Mouse (Mus musculus): ENCODE measurements around the gene Extl1.

Gene Extl1

DNA sequence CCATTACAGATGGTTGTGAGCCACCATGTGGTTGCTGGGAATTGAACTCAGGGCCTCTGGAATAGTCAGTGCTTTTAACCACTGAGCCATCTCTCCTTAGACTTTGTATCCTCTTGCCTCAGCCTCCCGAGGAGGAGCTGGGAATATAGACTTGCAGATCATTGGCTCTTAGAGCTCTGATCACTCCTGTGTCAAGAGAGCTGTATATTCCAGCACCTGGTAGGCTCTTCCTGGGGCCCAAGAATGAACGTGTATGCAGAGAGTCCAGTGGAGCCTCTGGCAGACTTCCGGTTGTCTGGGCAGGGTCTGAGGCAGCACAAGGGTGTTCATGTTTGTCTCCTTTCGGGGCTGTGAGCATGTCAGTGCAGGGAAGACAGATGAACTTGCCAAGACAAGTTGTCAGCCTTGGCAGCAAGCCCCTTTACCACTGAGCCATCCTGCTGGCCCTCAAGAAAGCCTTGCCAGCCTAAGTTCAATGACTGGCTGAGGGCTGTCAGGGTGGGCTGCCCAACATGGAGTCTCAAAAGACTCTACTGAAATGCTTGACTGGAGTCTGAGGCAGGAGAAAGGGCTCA, 69.5 kb downstream of the Extl1 start:
- DNase-seq (ENCODE audit: low spot score): no peak

DNA sequence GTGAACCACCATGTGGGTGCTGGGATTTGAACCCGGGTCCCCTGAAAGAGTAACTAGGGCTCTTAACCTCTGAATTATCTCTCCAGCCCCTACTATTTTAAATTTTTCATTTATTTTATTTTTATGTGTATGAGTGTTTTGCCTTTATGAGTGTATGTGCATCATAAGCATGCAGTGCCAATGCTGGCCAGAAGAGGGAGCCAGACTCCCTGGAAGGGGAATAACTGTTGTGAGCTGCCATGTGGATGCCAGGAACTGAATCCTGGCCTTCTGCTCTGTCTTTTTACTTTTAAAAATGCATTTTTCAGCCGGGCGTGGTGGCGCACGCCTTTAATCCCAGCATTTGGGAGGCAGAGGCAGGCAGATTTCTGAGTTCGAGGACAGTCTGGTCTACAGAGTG, 70.7 kb downstream of the Extl1 start:
- DNase-seq (ENCODE audit: low spot score): no peak

- no peak for DNase-seq (ENCODE audit: low spot score)
These were observed 71.3 kb downstream of the Extl1 start for GRCm38 (mm10) chr4:134312341-134312740.

DNA sequence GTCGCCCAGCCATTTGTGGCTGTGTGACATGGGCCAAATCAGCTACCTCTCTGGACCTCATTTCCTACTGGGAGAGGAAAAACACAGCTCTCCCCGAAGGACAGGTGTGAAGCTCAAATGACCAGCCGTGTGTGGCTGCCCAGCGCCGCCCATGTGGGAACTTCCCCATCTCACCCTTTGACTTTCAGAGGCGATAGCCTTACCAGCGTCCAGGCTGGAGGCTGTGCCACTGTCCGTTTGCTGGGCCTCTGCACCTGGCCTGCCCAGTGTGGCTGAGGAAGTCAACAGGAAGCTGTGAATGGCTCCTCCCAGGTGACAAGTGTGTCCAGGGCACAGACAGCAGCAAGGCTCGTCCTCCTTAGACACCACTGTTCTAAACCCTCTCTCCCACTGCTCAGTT, 71.9 kb downstream of the Extl1 start:
- DNase-seq (ENCODE audit: low spot score): no peak

DNA sequence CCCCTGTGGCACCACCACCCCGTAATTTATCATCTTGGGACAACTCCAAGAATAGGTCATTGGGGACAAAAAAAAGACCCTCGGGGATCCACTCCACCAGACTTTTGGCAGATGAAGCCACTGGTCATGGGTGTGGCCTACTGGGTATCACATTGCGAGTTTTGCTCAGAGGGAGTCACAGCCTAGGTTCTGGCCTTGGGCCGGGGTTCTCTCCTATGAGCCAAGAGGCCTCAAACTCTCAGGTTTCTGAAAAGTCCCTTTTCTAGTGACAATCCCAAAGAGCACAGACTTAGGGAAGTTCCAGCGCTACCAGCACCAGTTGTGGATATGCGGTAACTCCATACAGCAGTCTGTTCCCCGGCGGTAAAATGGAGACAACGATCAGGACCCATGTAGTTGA, 73.0 kb downstream of the Extl1 start:
- DNase-seq (ENCODE audit: low spot score): no peak

- no peak for DNase-seq (ENCODE audit: low spot score)
These were observed 73.5 kb downstream of the Extl1 start for GRCm38 (mm10) chr4:134310106-134310505.

DNA sequence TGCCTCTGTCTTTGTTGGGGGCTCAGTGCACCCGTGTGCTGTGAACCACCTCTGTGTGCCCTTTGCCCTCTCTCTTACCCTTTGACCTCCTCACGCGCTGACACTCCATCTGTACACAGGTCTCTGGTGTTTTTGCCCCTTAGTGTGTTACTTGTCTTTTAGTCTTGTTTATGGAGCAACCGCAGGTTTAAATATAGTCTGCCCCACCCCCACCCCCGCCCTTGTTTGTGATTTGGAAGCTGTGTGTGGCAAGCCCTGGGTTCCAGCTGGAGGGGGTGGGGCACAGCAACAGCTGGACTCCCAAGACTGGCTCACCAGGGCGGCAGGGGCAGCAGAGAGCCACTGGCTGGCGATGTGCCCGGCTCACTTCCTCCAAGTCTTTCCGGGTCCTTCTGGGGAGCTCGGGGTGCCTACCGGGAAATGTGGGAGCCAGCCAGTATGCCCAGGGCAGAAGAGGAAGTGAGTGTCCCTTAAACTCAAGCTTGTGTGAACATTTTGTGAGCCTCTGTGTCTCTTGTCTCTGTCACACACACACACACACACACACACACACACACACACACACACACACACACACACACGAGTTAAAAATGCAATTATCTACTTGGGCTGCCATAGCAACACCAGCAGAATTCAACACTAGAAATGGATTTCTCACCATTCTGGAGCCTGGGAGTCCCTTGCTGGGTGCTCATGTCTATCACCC, 76.1 kb downstream of the Extl1 start:
- peak; percentile 50 for DNase-seq (ENCODE audit: low spot score)

DNA sequence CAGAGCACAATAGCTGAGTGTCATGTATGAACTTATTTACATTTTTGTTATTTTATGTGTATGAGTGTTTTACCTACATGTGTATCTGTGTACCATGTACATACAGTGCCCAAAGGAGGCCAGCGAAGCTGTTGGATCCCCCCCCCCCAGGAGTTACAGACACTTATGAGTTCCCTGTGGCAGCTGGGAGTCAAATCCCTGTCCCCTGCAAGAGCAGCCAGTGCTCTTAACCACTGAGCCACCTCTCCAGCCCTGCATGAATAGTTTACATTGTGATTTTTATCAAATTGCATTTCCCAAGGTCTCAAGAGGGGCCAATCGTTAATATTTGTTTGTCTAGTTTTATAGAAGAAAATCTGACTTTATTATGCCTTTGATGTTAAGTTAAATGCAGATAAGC, 76.7 kb downstream of the Extl1 start:
- DNase-seq (ENCODE audit: low spot score): no peak
